Mouse (Mus musculus): ENCODE measurements at regions not wholly inside any gene's neighbourhood (a gene's known extent, or its start where the extent isn't known, plus 50 kb on each side); places are given as distances from the start of the nearest gene placed in this dataset.

DNA sequence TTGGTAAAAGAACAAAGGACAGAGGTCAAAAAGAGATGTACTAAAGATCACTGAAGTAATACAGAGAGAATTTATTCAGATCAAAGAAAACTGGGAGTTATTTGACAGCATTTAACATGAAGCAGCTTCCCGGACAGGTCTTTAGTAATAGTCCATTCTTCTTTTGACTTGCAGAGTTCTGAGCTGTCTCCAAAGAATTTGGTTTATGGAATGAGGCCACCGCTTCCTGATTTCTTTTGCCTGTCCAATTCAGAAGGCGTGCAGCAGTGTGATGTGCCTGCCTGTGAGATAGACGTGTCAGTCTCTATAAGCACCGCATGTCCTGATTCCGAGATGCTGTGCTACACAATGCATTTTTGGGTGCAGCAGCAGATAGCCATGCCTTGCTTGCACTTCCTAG, 265.0 kb upstream of the Slc35b3 start:
- TF ChIP-seq POLR2A (IDR thresholded peaks at IDR 0.05; ENCODE audit: low read depth, low read length) (no peak), CTCF (IDR thresholded peaks at IDR 0.05; ENCODE audit: borderline replicate concordance, insufficient read depth, low read length) (no peak)
